Mouse (Mus musculus): ENCODE measurements at regions not wholly inside any gene's neighbourhood (a gene's known extent, or its start where the extent isn't known, plus 50 kb on each side); places are given as distances from the start of the nearest gene placed in this dataset.
A peak's percentile ranks its signal among the peaks of the same experiment; 100 is the strongest.

DNA sequence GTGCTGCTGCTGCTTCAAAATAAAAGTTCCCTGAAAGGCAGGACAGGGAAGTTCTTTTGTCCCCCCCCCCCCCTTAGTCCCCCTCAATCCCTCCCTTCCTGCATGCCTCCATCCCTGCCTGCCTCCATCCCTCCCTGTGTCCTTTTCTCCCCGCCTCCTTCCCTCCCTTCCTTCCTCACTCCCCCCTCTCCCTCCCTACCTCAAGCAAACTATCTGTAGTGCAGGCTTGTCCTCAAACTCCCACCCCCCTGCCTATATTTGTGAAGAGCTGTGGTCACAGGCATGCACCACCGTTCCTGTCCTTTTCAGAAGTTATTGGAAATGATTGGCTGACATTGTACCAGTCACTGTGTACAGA is 1127.1 kb upstream of the Gulo start:
- DNase-seq: no peak

- peak; percentile 72 for DNase-seq
Measured at GRCm38 (mm10) chr14:67135221-67136140, 1126.5 kb upstream of the Gulo start.

GRCm38 (mm10) chr14:67133221-67133620 is 1124.2 kb upstream of the Gulo start:
- no peak for DNase-seq

DNA sequence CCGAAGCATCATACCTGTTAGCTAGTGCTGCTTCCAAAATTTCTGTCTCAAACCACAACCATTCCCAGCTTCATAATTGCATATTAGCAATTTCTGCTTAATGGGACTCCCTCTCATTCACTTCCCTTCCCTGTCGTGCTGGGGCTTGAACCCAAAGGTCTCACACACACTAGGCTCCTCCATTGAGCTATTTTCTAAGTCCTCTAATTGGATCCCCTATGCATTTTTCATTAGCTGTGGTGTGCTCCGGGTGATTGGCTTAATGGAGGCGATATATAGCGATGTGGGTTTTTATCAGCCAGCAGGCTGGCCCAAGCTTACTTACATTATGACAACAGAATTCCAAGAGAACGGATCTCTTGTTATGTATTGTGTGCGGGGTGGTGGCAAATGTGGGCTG is 1118.1 kb upstream of the Gulo start:
- no peak for DNase-seq

GRCm38 (mm10) chr14:67126254-67126653 is 1117.2 kb upstream of the Gulo start:
- no peak for DNase-seq

DNA sequence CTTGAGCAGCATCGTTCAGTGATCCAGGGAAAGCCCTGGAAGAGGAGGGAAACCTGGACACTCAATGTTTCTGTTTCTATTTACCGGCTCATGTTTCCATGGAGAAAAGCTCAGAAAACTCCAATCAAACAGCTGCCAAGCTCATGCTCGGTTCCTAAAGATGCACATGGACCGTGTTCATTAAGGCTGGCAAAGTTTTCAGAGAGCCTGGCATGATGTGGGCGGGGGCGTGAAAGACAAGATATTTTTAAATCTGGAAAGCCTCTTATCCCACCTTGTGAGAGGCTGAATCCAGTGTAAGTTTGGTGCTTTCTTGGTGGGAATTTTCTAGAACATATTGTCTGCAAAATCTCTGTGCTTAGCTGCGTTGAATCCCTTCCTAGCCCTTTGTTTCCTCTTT is 1114.3 kb upstream of the Gulo start:
- peak; percentile 85 for DNase-seq
